Mouse (Mus musculus) lung, postnatal 0 days (tissue): ENCODE measurements around the gene Dnajc6.

ENCODE experiments used
- CTCF ChIP-seq: IDR thresholded peaks from 2 replicates; pipeline ENCODE4 v1.5.1; 2016; ENCODE audit warnings: antibody characterized with exemption, mild to moderate bottlenecking
- EP300 ChIP-seq: IDR thresholded peaks from 2 replicates; pipeline ENCODE4 v1.6.1; 2016; ENCODE audit warnings: antibody characterized with exemption, mild to moderate bottlenecking, control low read depth

DNA sequence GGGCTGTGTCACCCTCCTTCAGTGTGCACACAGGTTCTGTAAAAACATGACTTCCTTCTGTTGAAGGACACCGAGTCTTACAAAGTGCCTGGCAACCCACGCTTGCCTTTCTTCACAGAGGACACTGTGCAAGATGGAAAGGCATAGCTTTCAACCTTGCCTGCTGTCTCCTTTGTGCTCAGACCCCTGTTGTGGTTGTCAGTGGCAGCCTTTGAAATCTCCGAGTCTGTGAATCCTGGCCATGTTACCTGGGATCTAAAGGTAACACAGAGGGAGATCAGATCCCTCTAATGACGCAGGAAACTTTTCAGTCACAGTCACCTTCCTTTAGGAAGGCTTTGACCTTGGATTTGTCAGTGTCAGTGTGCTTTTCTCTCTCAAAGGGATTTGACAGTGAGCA, 84.7 kb downstream of the Dnajc6 start:
- no peak for TF ChIP-seq CTCF
- no peak for TF ChIP-seq EP300
